Mouse (Mus musculus) adrenal gland, adult (tissue): ENCODE measurements around the gene Yipf4.
A peak's percentile ranks its signal among the peaks of the same experiment; 100 is the strongest.
"Not testable (repeated sequence)": the region's sequence is repeated elsewhere in the genome, so short reads cannot be mapped to it uniquely, and the experiment has no call there.

Experiments
- DNase-seq, 2 experiments: peaks; one replicate each; pipeline ENCODE4 v3.0.0; 2022 to 2023; ENCODE audit warnings: low spot score in 1 of 2; ENCODE audit not compliant: inconsistent age in 2 of 2

Yipf4 gene

DNA sequence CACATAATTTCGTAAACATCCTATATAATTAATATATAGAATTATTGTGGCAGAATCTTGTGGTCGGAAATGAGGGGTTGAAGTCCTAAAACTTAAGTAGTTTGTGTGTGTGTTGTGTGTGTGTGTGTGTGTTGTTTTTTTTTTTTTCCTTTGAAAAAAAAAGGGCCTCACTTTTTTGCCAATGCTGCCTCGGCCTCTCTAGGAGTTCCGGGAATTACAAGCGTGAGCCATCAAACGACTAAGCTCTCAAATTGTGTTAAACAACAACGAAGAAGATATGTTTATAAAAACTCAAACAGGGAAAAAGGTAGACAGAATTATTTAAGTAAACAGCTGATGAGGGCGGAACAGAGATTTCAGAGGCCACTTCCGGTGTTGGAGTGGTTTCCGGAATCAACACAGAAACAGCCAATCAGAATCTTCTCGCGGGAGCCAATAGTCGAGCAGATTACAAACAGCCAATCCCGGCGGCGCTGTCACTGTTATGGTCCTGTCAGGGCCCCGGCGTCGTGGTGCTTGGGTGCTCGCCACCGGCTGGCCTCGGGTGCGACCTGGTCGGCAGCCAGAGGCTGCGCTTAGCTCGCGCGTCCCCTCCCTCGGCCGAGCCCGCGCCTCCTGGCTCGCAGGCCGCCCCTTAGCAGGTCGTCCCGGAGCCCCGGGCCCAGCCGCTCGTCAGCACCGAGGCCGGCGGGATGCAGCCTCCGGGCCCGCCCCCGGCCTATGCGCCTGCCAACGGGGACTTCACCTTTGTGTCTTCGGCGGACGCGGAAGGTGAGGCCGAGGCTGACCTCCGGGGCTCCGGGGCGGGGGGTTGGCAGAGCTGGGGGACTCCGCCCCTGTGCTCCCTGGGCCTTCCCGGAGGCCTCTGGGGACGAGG lies at the start of gene Yipf4:
Gene Yipf4, plus strand, starts transcription at position 470 of the 877 bp plus-strand sequence.
- DNase-seq, result peak; percentile 96 to 99

DNA sequence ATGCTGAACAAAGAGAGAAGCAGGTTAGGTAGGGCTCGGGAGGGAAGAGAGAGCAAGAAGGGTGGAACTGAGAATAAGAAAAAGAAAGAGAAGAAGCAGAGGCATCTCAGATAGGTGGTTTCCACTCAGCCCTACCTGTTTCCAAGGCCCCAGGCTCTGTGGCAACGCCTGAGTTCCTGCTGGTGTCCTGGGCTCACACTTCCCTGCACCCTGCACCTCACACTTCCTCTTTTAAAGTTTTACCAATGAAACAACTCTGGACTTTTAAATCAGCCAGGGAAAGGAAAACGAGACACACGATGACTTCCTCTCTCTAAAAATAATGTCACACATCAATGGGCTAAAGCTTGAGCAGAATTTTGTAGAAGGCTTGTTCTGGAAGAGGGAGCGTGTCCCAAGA lies 48.8 kb upstream of the Yipf4 start:
- no peak for DNase-seq

DNA sequence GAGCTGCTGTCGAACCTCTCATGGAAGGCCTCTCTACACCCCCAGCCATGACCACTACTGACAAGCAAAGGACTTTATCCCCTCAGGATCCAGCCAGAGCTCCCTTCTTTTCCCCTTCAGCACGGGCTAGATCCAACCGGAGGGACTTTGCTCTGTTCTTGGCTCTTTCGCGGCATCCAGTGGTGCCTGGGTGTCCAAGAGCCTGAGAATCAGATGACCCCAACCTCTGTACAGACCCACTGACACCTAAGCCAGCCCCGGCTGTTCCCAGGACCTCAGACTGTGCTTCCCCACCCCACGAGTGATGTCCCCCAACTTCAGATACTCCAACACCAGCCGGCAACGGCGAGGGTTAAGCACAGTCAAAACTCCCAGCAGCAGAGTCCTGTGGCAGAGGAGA lies 39.5 kb upstream of the Yipf4 start:
- no peak for DNase-seq

DNA sequence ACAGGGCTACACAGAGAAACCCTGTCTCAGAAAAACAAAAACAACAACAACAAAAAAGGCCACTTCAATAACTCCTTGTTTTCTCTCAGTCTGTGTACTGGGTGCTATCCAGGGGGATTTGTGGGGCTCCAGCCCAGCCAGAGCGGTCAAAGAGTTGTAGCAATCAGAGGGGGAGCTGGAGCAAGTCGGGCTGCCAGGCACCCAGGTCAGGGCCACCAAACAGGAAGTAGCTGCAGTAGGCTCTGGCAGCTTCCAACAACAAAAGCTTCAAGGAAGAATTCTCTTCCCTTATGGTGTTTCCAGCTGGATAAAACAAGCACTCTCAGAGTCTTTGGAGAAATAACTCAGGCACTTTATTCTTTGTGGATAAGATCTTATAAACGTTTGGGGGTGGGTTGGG lies 35.4 kb upstream of the Yipf4 start:
- DNase-seq, result no peak

DNA sequence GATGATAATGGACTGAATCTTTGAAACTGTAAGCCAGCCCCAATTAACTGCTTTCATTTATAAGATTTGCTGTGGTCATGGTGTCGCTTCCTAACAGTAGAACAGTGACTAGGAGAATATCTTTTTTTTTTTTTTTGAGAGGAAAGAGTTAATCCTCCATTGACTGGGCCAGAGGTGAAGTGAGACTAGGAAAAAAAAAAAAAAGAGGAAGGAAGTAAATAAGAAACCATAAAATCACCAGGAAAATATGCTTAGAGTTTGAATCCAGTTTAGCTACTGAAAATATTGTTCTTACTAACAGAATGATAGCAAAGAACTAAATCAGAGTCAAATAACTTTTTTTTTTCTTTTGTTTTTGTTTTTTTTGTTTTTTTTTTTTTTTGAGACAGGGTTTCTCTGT lies 34.6 kb upstream of the Yipf4 start:
- DNase-seq, result no peak

DNA sequence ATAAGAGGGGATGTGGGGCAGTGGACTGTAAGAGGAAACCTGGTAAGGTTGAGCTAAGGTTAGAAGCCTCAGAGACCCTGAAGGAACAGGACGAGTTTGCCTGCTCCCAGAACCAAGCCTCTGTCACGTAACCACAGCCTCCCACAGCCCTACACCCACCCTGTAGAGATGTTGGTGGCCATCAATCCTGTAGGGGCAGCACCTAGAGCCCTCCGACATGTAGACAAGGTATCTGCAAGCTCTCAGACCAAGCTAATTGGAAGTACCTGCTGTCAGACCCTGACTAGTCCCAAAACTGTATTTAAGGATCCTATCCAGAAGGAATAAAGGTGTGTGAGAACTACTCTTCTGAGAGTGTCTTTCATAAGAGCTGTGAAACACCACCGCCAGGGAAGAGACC lies 33.9 kb upstream of the Yipf4 start:
- DNase-seq, result no peak

DNA sequence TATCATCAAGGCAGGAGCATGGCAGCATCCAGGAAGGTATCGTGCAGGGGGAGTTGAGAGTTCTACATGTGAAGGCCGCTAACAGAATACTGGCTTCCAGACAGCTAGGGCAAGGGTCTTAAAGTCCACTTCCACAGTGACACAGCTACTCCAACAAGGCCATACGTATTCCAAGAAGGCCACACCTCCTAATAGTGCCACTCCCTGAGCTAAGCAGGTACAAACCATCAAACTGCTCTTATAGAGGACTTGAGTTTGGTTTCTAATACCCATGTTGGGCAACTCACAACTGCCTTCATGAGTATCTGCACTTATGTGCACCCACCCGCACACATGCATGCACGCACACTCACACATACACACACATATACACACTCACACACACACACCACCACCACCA lies 32.5 kb upstream of the Yipf4 start:
- DNase-seq, result no peak

DNA sequence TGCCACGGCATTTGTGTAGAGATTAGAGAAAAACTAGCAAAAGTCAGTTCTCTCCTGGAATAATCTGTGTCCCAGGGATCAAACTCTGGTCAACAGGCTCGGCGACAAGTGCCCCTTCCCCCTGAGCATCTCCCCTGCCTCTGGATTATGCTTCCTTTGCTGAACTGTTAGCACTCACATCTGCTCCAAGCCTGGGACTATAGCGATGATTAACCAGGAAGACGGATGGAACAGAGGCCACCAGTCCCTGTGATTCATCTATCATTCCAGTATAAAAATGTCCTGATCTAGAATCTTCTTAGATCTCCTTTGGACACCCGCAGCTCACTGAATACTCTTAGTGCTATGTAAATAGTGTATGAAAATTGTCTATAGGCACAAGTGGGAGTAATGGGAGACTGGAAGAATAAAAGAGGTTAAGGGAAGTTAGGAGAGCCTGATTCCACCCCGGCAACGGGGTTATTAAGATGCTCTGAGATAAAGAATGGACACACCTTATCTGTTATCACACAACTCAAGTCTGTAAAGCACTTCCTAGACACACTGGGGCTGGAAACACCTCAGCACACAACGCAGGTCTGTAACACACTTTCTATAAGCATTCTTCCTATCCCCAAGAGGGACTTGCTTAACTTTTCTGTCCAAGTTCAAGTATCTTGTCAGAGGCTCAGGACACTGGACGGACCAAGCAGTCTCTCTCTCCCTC lies 31.2 kb upstream of the Yipf4 start:
- no peak for DNase-seq

DNA sequence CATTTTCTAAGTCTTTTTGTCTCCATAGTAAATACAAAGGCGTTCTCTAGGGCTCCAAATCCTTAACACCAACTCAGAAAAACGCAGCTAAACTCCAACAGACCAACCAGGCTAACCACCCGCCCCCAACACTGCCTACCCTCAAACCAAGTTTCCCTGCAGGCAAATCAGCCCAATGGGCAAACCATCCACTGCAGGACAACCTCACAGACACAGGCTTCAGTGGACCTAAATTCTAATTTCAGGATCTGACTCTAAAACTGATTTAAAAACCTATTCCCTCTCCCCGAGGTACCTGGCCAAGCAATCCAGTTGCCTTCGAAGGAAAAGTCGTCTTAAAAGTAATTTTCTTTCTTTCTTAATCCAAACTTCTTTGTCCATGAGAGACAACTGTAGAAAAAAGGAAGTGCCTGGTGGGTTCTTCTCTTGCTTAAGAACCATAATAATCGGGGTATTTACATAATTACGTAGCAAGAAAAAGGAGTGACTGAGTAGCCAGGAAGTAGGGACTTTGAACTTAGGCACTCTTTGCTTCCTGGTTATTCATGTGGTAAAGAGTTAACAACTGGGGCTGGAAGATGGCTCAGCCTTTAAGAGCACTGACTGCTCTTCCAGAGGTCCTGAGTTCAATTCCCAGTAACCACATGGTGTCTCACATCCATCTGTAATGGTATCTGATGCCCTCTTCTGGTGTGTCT lies 30.4 kb upstream of the Yipf4 start, which contains the start of gene Nlrc4:
Gene Nlrc4, minus strand, starts transcription at position 432 of the 698 bp plus-strand sequence.
- DNase-seq, result no peak

DNA sequence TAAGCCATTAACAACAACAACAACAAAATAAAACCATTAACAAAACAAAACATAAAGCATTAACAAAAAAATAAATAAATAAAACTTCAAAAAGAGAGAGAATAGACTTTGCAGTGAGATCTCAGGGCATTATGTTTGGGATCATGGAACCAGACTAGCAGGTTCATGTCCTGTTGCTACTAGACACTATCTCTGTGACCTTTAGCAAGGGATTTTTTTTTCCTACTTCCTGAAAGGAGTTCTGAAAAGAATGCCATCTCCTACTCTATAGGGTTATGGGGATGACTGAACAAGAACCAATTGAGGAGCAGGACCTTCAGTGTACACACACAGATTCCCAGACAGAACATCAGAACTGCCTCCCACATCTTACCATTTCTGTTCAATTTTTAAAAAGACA lies 25.8 kb upstream of the Yipf4 start:
- no peak for DNase-seq

DNA sequence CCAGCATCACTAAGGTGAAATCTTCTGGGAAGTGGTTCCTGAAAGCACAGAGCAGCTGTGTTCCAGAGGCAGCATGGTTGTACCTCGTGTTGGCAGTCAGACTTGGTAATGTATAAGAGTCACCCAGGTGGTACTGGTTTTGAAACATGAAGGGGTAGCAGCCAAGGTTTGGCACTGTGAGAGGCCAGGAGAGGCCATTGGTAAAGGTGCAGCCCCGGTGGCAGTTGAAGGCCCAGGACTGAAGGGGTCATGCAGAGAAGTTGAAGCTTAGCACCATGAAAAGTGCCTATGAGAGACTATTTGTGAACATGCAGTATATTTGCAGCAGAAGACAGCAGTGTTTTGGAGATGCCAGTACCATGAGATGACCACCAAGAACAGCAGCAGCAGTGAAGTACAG lies 21.3 kb upstream of the Yipf4 start:
- DNase-seq, result not testable (repeated sequence)

DNA sequence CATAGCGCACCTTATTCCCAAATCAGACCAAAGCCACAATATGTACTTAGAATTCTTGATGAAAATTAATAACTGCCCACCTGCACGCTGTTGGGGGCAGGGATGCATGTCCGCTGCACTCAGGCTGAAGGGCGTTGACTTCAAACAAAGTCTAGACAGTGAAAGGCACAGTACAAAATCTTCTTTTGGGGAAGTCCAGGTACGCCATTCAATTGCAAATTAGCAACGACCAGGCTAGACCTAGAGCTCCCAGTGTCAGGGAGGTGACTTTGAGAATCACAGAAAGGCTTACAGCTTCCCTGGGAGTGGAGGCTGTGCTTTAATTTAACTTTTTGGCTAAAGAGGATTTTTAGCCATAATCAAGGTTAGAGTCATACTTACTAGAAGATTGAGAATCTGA lies 19.2 kb upstream of the Yipf4 start:
- DNase-seq, result not testable (repeated sequence)

DNA sequence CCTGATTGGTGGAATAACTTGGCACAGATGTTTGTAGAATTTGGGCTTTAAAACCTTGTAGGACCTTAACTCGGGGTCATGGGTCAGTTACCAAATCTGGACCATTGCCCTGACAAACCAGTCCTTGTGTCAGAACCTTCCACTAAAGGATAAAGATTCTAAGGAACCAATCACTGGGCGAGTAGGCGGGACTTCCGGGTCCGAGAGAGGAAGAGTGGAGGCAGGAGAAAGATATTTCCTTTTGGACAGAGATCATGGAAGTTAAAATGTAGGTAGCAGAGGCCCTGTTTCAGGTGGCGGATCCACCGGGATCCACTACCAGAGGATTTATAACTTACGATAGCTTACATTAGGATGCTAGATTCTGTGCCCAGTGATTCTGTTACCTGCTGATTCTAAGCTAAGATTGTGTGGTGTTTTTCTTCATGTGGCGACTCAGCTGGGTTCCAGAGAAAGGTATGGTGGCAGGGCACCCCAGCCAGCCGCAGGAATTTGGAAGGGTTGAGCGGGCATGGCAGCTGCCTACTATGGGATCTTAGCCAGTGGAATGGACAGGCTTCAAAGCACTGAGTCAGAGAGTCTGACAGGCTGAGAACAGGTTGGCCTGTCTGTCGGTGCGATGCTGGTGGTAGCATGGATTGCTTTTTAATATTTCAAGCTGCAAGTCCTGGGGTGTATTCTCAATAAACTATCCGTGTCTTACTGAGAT lies 8.8 kb upstream of the Yipf4 start:
- DNase-seq, result no peak

DNA sequence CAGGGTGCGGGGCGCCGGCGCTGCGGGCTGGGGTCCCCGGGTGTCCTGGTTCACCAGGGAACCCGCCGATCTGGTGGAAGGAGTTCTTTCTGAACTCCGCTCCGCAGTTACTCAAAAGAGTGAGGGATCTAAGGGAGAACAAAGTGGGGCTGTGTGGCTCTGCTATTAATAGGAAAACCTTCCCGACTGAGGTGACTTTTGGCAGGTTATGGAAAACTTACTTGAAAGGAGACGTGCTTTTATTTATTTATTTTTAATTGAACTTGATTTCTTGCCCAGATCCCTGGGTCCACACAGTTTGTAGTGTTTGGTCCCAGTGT lies 568 bp downstream of the Yipf4 start:
- DNase-seq, result no peak

DNA sequence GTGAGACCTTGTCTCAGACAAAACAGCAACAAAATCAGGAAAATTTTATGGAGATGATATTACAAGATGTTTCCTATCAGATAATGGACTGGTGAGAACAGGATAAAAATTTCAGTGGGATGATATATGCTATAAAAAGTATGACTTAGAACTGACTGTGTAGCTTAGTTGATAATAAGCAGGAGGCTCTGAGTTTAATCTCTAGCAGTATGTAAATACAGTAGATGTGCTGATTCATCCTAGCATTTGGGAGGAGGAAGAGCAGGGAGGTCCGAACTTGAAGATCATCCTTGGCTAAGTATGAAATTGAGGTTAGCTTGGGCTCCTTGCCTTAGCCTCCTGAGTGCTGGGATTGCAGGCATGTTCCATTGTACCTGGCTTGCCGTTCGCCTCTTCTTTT lies 2.3 kb downstream of the Yipf4 start:
- DNase-seq, result no peak

DNA sequence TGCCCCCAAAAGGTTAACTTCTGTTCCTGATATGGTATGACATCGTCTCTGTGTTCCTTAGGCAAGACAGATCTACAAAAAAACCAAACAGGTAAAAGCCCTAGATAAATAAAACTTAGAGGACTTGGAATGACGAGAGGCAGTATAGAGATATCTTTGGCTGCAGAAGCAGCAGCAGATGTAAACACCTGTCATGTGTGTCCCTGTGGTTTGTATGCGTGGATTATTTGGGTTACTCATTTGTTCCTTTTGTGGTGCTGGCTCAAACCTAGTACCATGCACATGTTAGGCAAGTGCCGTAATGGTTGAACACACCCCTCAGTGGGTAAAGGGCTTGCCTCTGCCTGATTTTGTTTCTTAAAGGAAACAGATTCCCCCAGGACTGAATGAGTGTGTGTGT lies 10.9 kb downstream of the Yipf4 start:
- DNase-seq, result no peak

DNA sequence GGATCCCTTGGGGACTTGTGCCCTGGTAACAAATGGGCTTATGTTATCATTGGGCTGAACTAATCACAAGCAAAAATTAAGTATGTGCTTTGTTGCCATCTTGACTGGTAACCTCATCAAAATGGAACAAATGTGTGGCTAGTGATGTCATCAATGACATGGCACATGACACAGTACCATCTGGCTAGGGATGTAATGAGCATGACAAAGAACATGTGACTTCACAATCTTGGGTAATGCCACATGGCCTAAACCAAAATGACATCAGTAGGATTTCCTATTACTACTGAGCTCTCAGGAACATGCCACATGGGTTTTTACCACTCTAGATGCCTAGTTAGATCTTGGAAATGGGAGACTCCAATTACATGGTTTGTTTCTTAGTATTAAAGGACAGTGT lies 11.8 kb downstream of the Yipf4 start:
- no peak for DNase-seq

DNA sequence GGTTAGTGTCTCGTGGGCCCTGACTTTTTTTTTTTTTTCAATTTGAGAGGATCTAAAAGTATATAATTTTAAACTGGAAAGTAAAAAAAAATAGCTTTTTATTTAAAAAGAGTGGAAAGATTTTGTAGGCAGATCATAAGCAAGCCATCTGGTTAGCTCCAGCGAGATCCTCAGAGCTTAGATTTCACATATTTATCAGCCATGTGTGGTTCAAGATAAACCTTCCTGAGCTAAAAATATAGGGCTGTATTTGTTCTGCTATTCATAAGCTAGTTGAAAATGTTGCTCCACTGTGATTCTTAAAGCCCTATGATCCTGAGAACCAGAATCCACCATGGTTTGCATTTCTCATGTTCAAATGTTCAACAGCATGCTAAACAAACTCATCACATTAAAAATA lies 18.6 kb downstream of the Yipf4 start:
- DNase-seq, result no peak

DNA sequence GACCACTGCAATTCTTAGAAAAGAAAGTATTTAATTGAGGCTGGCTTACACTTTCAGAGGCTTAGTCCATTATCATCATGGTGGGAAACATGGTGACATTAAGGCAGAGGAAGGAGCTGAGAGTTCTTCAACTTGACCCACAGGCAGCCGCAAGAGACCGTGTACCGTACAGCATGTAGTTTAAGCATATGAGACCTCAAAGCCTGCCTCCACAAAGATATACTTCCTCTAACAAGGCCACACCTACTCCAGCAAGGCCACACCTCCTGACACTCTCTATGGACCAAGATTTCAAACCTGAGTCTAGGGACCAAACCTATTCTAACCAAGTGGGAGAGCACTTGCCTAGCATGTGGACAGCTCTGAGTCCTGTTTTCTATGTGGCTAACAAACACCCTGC lies 19.3 kb downstream of the Yipf4 start:
- DNase-seq, result no peak

DNA sequence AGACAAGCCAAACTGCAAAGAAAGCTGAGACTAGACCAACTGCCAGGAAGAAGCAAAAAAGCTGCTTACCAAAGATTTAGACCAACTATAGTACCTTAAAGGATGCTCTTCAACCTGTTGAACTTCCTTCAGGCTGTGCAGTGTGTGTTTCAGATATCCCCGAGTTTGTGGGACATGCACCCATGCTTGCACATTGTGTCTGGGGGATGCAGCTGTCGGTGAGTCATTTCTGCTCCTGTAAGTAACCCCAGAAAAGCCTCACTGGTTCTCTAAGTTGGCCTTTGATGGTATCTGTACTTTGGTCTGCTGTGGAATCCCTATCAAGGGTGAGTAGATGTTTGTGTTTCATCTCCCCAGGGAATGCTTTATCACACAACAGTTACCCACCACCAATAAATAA lies 23.0 kb downstream of the Yipf4 start:
- no peak for DNase-seq
